Mouse (Mus musculus): ENCODE measurements around the gene Pus7. TPM values are rescaled to one million over a fixed set of nuclear protein-coding genes. Genes with fewer than 3 reads are reported as not detected.

Gene Pus7
- total RNA-seq, 2 experiments from 2014 or later, result 6.6 to 14.8 TPM

Other genes with a start within 250 kb of the Pus7 start
- 15.2 and 18.2 TPM in 2 replicates for gene Srpk2, start 99.1 kb downstream of the Pus7 start, total RNA-seq (2015; ENCODE audit: low replicate concordance)
- 18.7 and 20.8 TPM in 2 replicates for gene Srpk2, start 99.1 kb downstream of the Pus7 start, total RNA-seq (2017; ENCODE audit: low replicate concordance)
- gene Rint1, start 4.0 kb upstream of the Pus7 start, total RNA-seq (2015; ENCODE audit: low replicate concordance), result 11.3 and 13.6 TPM in 2 replicates
- 15.7 and 28.4 TPM in 2 replicates for gene Rint1, start 4.0 kb upstream of the Pus7 start, total RNA-seq (2017; ENCODE audit: low replicate concordance)
- 19.0 and 29.8 TPM in 2 replicates for gene Tomm7, start 60.5 kb upstream of the Pus7 start, total RNA-seq (2015; ENCODE audit: low replicate concordance)
- 45.6 and 59.8 TPM in 2 replicates for gene Tomm7, start 60.5 kb upstream of the Pus7 start, total RNA-seq (2017; ENCODE audit: low replicate concordance)
- 255 and 281 TPM in 2 replicates for gene Fam126a, start 247.0 kb upstream of the Pus7 start, total RNA-seq (2015; ENCODE audit: low replicate concordance)
- gene Fam126a, start 247.0 kb upstream of the Pus7 start, total RNA-seq (2017; ENCODE audit: low replicate concordance), result 210 and 266 TPM in 2 replicates